Mouse (Mus musculus) hindbrain, embryonic 13.5 days (tissue): ENCODE results near the gene Rai14. TPM values are rescaled to one million over a fixed set of nuclear protein-coding genes. Genes with fewer than 3 reads are reported as not detected.
A peak's percentile ranks its signal among the peaks of the same experiment; 100 is the strongest.

Experiments
- ATAC-seq: fragments of 200-750 bp; cut with Nextera tagmentation; 2 replicates; pipeline ENCODE4 v1.8.0; 2017; ENCODE audit warnings: moderate TSS enrichment; ENCODE audit not compliant: low FRiP score
- H3K27ac ChIP-seq: fragments of 300-500 bp; sonication (generic); 2 replicates; pipeline ENCODE4 v1.5.1; 2015; ENCODE audit warnings: inconsistent platforms, mild to moderate bottlenecking, moderate library complexity
- H3K27me3 ChIP-seq: fragments of 300-500 bp; sonication (generic); 2 replicates; pipeline ENCODE4 v1.6.1; 2015; ENCODE audit warnings: mild to moderate bottlenecking, inconsistent platforms
- H3K36me3 ChIP-seq: fragments of 300-500 bp; sonication (generic); 2 replicates; pipeline ENCODE4 v1.6.1; 2015; ENCODE audit warnings: mild to moderate bottlenecking, inconsistent platforms
- H3K4me1 ChIP-seq: fragments of 300-500 bp; sonication (generic); replicated peaks from 2 replicates; pipeline ENCODE4 v1.6.1; 2015; ENCODE audit warnings: inconsistent platforms
- H3K4me2 ChIP-seq: fragments of 300-500 bp; sonication (generic); 2 replicates; pipeline ENCODE4 v1.6.1; 2015; ENCODE audit warnings: inconsistent platforms, mild to moderate bottlenecking, moderate library complexity
- H3K4me3 ChIP-seq: fragments of 300-500 bp; sonication (generic); 2 replicates; pipeline ENCODE4 v1.5.1; 2015; ENCODE audit warnings: mild to moderate bottlenecking, inconsistent platforms
- H3K9ac ChIP-seq: fragments of 300-500 bp; sonication (generic); 2 replicates; pipeline ENCODE4 v1.6.1; 2015; ENCODE audit warnings: mild to moderate bottlenecking, inconsistent platforms
- H3K9me3 ChIP-seq: fragments of 300-500 bp; sonication (generic); 2 replicates; pipeline ENCODE4 v1.6.1; 2016; ENCODE audit warnings: inconsistent platforms
- WGBS: fragments of 180-500 bp; shearing (Covaris S2); methylation state at CpG from one replicate; pipeline ENCODE4 v1.1.7; 2015; 5-methylcytosine and 5-hydroxymethylcytosine counted together
- polyA plus RNA-seq: library from polyadenylated mRNA; unstranded; fragments of >200 nt; fragmentation: Nextera tagmentation; extraction: Ambion mirVana; gene quantifications from 2 replicates; pipeline ENCODE4 v1.2.1, GENCODE M21; 2015

The Rai14 gene
- polyA plus RNA-seq = 19.1 and 26.4 TPM in 2 replicates

DNA sequence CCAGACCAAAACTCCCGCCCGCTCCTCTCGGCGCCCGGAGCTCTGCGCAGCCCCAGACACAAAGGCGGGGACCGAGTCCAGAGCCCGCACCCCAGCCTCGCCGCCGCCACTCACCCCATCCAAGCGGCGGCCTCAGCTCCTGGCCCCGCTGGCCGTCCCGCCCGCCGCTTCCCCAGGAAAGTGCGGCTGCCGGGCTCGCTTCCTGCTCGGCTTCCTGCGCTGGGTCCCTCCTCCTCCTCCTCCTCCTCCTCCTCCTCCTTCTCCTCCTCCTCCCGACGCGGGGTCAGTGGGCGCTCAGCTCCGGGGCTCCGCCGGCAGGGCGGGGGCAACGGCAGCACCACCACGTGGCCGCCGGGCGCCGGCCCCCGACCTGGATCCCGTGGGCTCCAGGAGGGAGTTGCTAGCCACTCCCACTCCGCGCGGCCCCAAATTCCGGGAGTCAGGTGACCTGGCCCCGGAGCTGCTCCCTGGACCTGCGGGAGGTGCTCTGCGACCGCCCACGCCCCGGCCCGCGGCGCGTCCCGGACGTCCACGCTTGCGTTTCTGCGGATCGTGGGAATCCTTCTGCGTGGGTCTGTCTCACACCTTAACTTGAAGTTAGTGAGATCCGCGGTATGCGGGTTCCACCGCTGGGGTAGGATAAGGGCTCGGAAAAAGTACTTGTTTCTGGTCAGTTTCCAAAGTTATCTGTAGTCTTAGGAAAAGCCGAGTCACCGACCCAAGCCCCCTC, at the start of gene Rai14:
Rai14 (minus strand) TSS at position 216 of the 730 bp plus-strand sequence.
- no peaks in the 10 kb centered on the region for H3K9me3 ChIP-seq
- peak within 1 kb of the TSS; percentile 97 for H3K4me2 ChIP-seq
- peak within 1 kb of the TSS; percentile 76 for H3K27ac ChIP-seq
- peaks cover 6% of the 10 kb centered on the region; the same call in 1 of the 2 replicates for H3K27me3 ChIP-seq
- WGBS = under 1% methylated on average over 60 of the region's 68 CpGs
- peak; percentile 77 for ATAC-seq
- peak within 1 kb of the TSS; percentile 88 for H3K9ac ChIP-seq
- H3K36me3 ChIP-seq = no peaks in the 10 kb centered on the region
- H3K4me3 ChIP-seq = peak within 1 kb of the TSS; percentile 72
- peaks cover 34% of the 10 kb centered on the region for H3K4me1 ChIP-seq

DNA sequence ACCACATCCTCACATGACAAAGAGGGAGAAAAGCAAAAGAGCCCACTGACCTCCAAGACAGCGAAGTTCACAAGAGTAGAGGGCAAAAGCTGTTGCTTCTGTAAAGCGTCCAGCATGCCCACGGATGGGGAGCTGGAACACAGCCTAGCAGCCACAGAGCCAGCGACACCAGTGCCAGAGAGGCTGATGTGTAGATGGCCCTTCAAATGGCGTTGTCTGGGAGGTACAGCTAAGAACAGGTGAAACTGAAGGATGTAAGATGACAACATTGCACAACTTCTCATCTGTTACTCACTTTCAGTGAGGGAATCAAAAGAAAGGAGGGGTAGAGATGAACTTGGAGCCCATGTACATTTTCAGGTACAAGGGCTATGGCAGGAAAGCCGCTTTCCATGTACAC, 47.0 kb upstream of the Rai14 start:
- Histone ChIP-seq H3K4me2 (no peak overlapping the region), H3K36me3 (no peaks in the 10 kb centered on the region), H3K4me3 (no peak overlapping the region), H3K9me3 (no peaks in the 10 kb centered on the region), H3K4me1 (no peaks in the 10 kb centered on the region), H3K27ac (no peak overlapping the region), H3K27me3 (no peaks in the 10 kb centered on the region), H3K9ac (no peak overlapping the region)
- no peak for ATAC-seq
- 93% methylated on average over 6 of the region's 6 CpGs for WGBS

DNA sequence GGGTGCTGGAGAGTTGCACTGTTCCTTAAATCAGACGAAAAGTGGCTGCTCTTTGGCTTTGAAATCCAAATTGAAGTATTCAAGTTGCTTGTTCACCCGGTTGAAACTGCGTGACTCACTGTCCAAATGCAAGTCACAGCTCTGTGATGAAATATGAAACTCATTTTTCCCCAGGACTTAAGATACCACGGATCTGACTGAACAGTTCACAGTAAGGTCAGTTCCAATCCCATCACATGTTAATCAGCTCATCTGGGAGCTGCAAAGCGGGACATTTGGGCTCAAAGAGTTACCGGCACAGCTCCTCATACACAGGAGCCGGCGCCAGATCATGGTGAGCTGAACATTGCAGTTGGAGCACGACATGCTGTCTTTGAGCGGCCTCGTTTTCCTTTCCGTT, 45.6 kb upstream of the Rai14 start:
- Histone ChIP-seq H3K27me3 (no peaks in the 10 kb centered on the region), H3K36me3 (no peaks in the 10 kb centered on the region), H3K4me1 (no peaks in the 10 kb centered on the region), H3K9me3 (no peaks in the 10 kb centered on the region), H3K4me3 (no peak overlapping the region), H3K27ac (no peak overlapping the region), H3K4me2 (no peak overlapping the region), H3K9ac (no peak overlapping the region)
- 90% methylated on average over 12 of the region's 12 CpGs for WGBS
- ATAC-seq = no peak

DNA sequence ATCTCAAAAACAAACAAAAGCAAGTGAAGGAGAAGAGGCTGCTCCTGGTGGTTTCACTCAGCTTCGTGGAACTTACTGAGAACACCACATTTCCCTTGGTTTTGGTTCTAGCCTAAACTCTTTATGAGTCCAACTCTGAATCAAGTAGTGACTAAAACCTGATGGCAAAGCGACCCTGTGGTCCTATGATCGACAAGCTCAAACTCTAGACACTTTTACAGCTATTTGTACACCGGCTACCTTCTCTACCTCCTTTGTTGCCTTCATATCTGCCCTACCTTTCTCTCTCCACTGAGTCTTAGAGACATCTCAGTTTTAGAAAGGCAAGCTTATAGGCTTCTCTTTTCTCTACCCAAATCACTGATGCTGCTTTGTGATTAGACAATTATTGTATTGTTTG, 45.0 kb upstream of the Rai14 start:
- Histone ChIP-seq H3K27me3 (no peaks in the 10 kb centered on the region), H3K4me1 (no peaks in the 10 kb centered on the region), H3K4me2 (no peak overlapping the region), H3K27ac (no peak overlapping the region), H3K9me3 (no peaks in the 10 kb centered on the region), H3K36me3 (no peaks in the 10 kb centered on the region), H3K9ac (no peak overlapping the region), H3K4me3 (no peak overlapping the region)
- 93% methylated on average over 4 of the region's 4 CpGs for WGBS
- ATAC-seq = no peak

DNA sequence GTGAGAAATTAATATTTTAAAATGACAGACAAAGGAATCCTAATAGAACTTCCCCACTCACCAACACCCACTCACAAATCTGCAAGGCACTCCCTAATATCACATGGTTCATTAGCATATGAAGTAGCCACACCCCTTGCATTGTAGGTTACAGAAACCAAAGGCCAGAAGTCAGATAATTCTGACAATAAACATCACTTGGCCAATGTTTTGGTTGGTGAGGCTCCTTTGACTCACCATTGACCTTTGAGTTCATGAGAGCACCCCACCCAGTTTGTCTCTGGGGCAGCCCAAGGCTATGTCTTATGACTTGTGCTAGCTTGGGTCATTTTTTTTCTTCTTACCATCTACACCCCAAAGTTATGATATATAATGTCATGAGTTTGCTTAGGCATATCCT, 44.4 kb upstream of the Rai14 start:
- ATAC-seq = no peak
- Histone ChIP-seq H3K9ac (no peak overlapping the region), H3K9me3 (no peaks in the 10 kb centered on the region), H3K4me1 (no peaks in the 10 kb centered on the region), H3K27me3 (no peaks in the 10 kb centered on the region), H3K4me2 (no peak overlapping the region), H3K36me3 (no peaks in the 10 kb centered on the region), H3K27ac (no peak overlapping the region), H3K4me3 (no peak overlapping the region)

DNA sequence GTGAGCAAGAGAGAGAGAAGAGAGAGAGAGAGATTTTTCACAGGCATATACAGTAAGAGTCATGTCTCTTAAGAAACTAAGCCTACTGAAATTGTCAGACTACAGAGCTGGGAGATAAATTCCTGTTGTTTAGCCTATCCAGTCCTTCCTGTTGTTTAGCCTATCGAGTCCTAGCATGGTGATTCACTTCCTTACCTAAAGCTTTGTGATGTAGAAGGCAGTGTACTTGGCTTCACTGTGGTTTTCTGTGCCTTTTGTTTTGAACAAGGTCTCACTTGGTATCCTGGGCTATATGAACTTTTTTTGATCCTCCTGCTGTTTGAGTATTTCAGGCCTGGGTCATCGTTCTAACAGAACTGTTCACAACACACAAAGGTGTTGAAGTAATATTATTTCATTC, 36.7 kb upstream of the Rai14 start:
- no peak overlapping the region for H3K27ac ChIP-seq
- no peak for ATAC-seq
- no peak overlapping the region for H3K4me3 ChIP-seq
- H3K36me3 ChIP-seq = no peaks in the 10 kb centered on the region
- H3K4me1 ChIP-seq = peaks cover 14% of the 10 kb centered on the region
- no peak overlapping the region for H3K4me2 ChIP-seq
- H3K27me3 ChIP-seq = no peaks in the 10 kb centered on the region
- no peaks in the 10 kb centered on the region for H3K9me3 ChIP-seq
- no peak overlapping the region for H3K9ac ChIP-seq
- 88% methylated on average over 2 of the region's 2 CpGs for WGBS

DNA sequence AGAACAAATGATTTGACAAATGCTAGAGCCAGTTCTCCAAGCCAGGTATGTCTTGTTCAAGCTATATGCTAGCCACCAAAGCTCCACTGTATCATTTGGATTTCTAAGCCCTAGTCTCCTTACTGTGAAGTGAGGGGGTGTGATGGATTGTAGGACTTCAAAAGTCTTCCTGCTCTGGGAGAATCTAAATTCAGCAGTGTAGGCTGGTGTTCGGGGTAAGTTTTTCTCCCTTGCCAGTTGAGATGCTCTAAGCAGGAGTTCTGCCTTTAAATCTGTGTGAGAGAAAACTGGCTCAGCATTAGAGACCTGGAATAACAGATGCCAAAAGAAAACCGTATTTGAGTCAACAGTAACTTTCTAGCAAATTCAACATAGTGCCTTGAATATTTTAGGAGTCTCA, 35.9 kb upstream of the Rai14 start:
- H3K4me3 ChIP-seq = no peak overlapping the region
- peaks cover 19% of the 10 kb centered on the region for H3K4me1 ChIP-seq
- H3K27me3 ChIP-seq = no peaks in the 10 kb centered on the region
- no peaks in the 10 kb centered on the region for H3K9me3 ChIP-seq
- no peak overlapping the region for H3K9ac ChIP-seq
- ATAC-seq = no peak
- no peak overlapping the region for H3K27ac ChIP-seq
- no peaks in the 10 kb centered on the region for H3K36me3 ChIP-seq
- no peak overlapping the region for H3K4me2 ChIP-seq
- 81% methylated on average over 2 of the region's 2 CpGs for WGBS

DNA sequence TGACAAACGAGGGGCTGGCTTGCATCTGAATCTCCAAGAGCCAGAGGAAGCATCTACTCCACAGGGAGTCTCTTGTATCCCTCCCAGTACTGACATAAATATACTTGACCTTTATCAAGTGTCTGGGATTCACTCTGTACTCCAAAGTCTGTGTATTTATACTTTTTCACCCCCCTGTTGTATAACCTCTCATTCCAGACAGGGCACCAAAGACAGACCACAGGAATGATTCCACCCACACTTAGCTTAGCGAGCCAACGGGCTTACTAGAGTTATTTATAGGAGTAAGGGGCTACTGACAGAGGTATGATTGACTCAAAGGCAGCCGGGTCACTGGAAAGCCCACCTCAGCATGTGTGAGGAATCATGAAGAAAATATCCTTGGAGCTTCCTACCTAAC, 35.3 kb upstream of the Rai14 start:
- no peak overlapping the region for H3K4me2 ChIP-seq
- H3K9me3 ChIP-seq = no peaks in the 10 kb centered on the region
- ATAC-seq = no peak
- H3K9ac ChIP-seq = no peak overlapping the region
- H3K27ac ChIP-seq = no peak overlapping the region
- H3K4me3 ChIP-seq = no peak overlapping the region
- H3K36me3 ChIP-seq = no peaks in the 10 kb centered on the region
- WGBS = 53% methylated on average over 4 of the region's 4 CpGs
- peaks cover 19% of the 10 kb centered on the region for H3K4me1 ChIP-seq
- H3K27me3 ChIP-seq = no peaks in the 10 kb centered on the region

DNA sequence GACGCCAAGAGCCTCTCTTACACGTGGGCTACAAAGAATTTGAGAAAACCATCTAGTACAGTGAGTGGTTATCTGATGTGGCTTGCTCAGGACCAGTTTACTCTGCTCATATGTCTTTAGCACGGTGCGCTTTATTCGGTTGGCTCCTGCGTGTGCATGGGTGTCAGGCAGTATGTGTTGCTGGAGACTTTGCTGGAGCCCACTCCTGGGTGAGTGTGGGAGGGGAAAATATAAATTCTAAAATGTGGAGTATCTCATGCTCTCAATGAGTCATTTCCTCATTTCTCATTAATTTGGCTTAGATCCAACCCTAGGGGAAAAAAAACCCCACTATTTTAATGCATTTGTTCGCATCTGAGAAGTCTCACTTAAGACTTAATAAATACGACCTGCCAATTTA, 33.2 kb upstream of the Rai14 start:
- H3K4me3 ChIP-seq = no peak overlapping the region
- peaks cover 19% of the 10 kb centered on the region for H3K4me1 ChIP-seq
- no peaks in the 10 kb centered on the region for H3K36me3 ChIP-seq
- no peak overlapping the region for H3K4me2 ChIP-seq
- no peak overlapping the region for H3K9ac ChIP-seq
- no peaks in the 10 kb centered on the region for H3K27me3 ChIP-seq
- H3K9me3 ChIP-seq = no peaks in the 10 kb centered on the region
- no peak for ATAC-seq
- peak overlapping the region; percentile 75 for H3K27ac ChIP-seq
- WGBS = 35% methylated on average over 8 of the region's 8 CpGs

DNA sequence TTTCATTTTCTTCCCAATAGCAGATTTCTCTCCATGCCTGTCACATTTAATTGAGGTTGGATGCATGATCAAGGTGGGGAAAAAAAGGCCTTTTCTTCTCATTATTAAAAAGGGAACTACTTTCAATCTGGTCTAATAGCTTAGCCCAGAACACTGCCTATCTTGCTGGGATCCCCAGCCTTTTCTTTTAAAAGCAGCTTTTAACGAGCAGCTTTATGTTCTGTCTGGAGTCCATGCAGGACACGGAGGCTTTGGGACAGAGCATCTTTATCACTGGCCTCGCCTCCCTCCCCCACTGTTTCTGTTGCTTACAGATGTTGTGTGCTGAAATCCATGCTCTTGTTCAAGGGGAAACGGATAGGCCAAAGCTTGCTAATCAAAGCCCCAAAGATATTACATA, 32.8 kb upstream of the Rai14 start:
- Histone ChIP-seq H3K9me3 (no peaks in the 10 kb centered on the region), H3K27me3 (no peaks in the 10 kb centered on the region), H3K9ac (no peak overlapping the region), H3K27ac (peak overlapping the region; percentile 75), H3K36me3 (no peaks in the 10 kb centered on the region), H3K4me2 (0 out of 2 replicates have a peak overlapping the region, but pooled peaks have one; percentile 23), H3K4me1 (peaks cover 19% of the 10 kb centered on the region), H3K4me3 (no peak overlapping the region)
- ATAC-seq = peak; percentile 31
- WGBS = 6% methylated on average over 4 of the region's 4 CpGs

DNA sequence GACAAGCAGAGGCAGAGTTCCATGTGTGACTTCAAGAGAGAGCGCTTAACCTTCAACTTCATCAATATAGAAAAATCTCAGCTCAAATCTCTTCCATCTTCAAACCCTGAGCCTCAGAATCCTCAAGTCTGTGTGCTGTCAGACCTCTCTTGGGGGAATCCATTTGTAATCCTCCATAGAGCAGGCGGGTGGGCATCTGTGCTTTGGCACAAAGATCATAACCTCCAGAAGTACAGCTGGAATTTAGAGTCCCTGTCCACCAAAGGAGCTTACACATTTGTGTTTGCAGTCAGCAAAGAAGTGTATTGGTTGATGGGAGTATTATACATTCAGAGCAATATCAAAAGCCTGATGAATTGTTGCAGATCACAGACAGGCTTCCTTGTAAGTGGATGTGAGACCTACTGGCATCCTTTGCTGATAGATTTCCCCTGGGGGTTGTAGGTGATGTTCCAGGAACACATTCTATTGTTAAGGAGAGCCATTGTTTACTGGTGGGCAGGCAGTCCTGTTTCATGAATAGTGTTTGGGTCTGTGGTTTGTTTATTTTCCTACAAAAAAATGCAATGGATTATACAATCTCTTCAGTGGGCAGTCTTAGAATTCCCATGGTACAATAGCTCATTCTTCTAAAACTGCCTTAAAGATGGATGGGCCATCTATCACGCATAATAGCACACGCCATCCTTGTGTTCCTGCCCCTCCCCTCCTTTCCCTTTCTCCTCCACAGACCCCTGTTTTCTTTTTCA, 32.1 kb upstream of the Rai14 start:
- 27% methylated on average over 4 of the region's 4 CpGs for WGBS

DNA sequence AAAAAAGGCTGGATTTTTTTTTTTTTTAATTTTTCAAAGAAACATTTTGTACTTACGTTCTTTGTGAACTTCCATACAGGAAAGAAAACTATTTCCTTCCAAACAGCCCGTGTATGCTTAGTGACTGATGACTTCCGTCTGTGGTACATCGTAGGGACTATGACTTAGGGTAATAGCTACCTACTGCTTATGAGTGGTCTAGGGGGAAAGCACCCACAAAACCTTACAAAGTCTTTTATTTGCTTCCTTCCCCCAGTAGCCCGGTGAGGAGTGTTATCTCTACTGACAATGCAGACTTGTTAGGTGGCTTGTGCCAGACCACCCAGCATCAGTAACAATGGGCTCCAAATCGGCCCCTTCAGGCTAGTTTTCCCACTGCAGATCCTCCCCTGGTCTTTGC, 28.0 kb upstream of the Rai14 start:
- ATAC-seq = no peak
- H3K9me3 ChIP-seq = no peaks in the 10 kb centered on the region
- peaks cover 17% of the 10 kb centered on the region for H3K4me1 ChIP-seq
- no peak overlapping the region for H3K4me3 ChIP-seq
- no peaks in the 10 kb centered on the region for H3K27me3 ChIP-seq
- no peak overlapping the region for H3K4me2 ChIP-seq
- WGBS = 75% methylated on average over 6 of the region's 6 CpGs
- H3K9ac ChIP-seq = no peak overlapping the region
- H3K36me3 ChIP-seq = no peaks in the 10 kb centered on the region
- no peak overlapping the region for H3K27ac ChIP-seq

More for the DNA sequence above, 32.1 kb upstream of the Rai14 start:
- H3K9me3 ChIP-seq = no peaks in the 10 kb centered on the region
- no peaks in the 10 kb centered on the region for H3K27me3 ChIP-seq
- peak overlapping the region; percentile 78 for H3K27ac ChIP-seq
- H3K9ac ChIP-seq = no peak overlapping the region
- H3K4me3 ChIP-seq = no peak overlapping the region
- peaks cover 19% of the 10 kb centered on the region for H3K4me1 ChIP-seq
- ATAC-seq = peak; percentile 84
- H3K4me2 ChIP-seq = no peak overlapping the region
- no peaks in the 10 kb centered on the region for H3K36me3 ChIP-seq

DNA sequence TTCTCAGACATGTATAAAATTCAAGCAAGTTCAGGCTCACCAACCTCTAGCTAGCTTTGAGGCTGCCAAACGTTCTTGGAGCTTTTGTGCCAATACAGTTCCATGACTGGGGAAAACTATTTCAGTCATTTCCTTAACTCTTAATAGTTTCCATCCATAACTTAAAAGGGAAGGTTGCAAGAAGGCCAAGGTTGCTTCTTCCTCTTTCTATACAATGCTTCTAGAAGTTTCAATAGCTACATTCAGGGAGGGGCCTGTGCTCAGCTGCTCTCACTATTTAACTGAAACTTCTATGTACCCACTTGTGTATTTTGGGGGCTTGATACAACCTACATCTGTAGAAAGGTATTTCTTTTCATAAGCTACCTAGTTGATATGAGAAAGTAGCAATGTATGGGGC, 24.9 kb upstream of the Rai14 start:
- H3K36me3 ChIP-seq = no peaks in the 10 kb centered on the region
- 75% methylated on average over 1 of the region's 1 CpGs for WGBS

More for the DNA sequence above, 24.9 kb upstream of the Rai14 start:
- Histone ChIP-seq H3K27ac (no peak overlapping the region), H3K9ac (no peak overlapping the region), H3K4me1 (no peaks in the 10 kb centered on the region), H3K9me3 (no peaks in the 10 kb centered on the region), H3K4me3 (no peak overlapping the region), H3K27me3 (no peaks in the 10 kb centered on the region), H3K4me2 (no peak overlapping the region)
- ATAC-seq = no peak
